Mouse (Mus musculus) monocyte, adult 59 days (primary cell): ENCODE results near the gene Tmtc3. TPM values are rescaled to one million over a fixed set of nuclear protein-coding genes. Genes with fewer than 3 reads are reported as not detected.

Experiments
- total RNA-seq, 2 experiments: library from RNA; stranded (reverse); gene quantifications; one replicate each; pipeline ENCODE4 v1.2.4; 2023

The Tmtc3 gene
- 10 to 100 TPM; 11.7 to 12.5 TPM for total RNA-seq

GRCm38 (mm10) chr10:100487097-100487978, at the start of gene Tmtc3, which contains the start of gene Cep290:
Gene Tmtc3, minus strand, starts transcription at chr10:100487350.
Gene Cep290, plus strand, starts transcription at chr10:100487558.

Other genes starting within 250 kb of the Tmtc3 start
- not detected for gene Gm4301, start 151.7 kb downstream of the Tmtc3 start, total RNA-seq
- gene Gm4302, start 146.5 kb downstream of the Tmtc3 start, total RNA-seq = not detected
- gene Gm4303, start 141.4 kb downstream of the Tmtc3 start, total RNA-seq = not detected
- not detected for gene Gm4305, start 136.3 kb downstream of the Tmtc3 start, total RNA-seq
- gene Gm4307, start 126.0 kb downstream of the Tmtc3 start, total RNA-seq = not detected
- gene Gm4312, start 104.8 kb downstream of the Tmtc3 start, total RNA-seq = not detected
- gene Cep290, start 208 bp upstream of the Tmtc3 start, total RNA-seq = 1 to 10 TPM; 5.3 to 6.7 TPM
- 1 to 10 TPM; 3.3 to 6.6 TPM for gene 4930430F08Rik, start 103.1 kb upstream of the Tmtc3 start, total RNA-seq
- not detected for gene 1700017N19Rik, start 103.1 kb upstream of the Tmtc3 start, total RNA-seq